Mouse (Mus musculus) adrenal gland, adult 8-10 months (tissue): ENCODE measurements around the gene Col4a2. TPM values are rescaled to one million over a fixed set of nuclear protein-coding genes. Genes with fewer than 3 reads are reported as not detected.
A peak's percentile ranks its signal among the peaks of the same experiment; 100 is the strongest.

Experiments
- DNase-seq: peaks from one replicate; pipeline ENCODE4 v3.0.0; 2022
- total RNA-seq, 4 experiments: library from RNA; stranded (reverse); gene quantifications; 2 replicates each; pipeline ENCODE4 v1.2.4; 2022

The Col4a2 gene
- total RNA-seq, 4 experiments from 2014 or later = 122 to 162 (median 137) TPM

- peak; percentile 45 for DNase-seq
Measured at GRCm38 (mm10) chr8:11384841-11385240, 72.2 kb downstream of the Col4a2 start.

GRCm38 (mm10) chr8:11385272-11385905 is 72.8 kb downstream of the Col4a2 start:
- DNase-seq = no peak

GRCm38 (mm10) chr8:11387282-11387681 is 74.7 kb downstream of the Col4a2 start:
- DNase-seq = no peak

GRCm38 (mm10) chr8:11389275-11390050 is 76.9 kb downstream of the Col4a2 start:
- no peak for DNase-seq

GRCm38 (mm10) chr8:11392739-11393138 is 80.1 kb downstream of the Col4a2 start:
- peak; percentile 68 for DNase-seq

GRCm38 (mm10) chr8:11393161-11393560 is 80.6 kb downstream of the Col4a2 start:
- DNase-seq = no peak

- DNase-seq = no peak
Measured at GRCm38 (mm10) chr8:11393607-11394006, 81.0 kb downstream of the Col4a2 start.

- DNase-seq = no peak
Measured at GRCm38 (mm10) chr8:11394773-11395172, 82.2 kb downstream of the Col4a2 start.

- DNase-seq = no peak
Measured at GRCm38 (mm10) chr8:11395601-11396000, 83.0 kb downstream of the Col4a2 start.

- DNase-seq = no peak
Measured at GRCm38 (mm10) chr8:11396111-11396510, 83.5 kb downstream of the Col4a2 start.

- no peak for DNase-seq
Measured at GRCm38 (mm10) chr8:11397126-11397525, 84.5 kb downstream of the Col4a2 start.

- DNase-seq = no peak
Measured at GRCm38 (mm10) chr8:11399706-11400105, 87.1 kb downstream of the Col4a2 start.

GRCm38 (mm10) chr8:11400244-11400643 is 87.6 kb downstream of the Col4a2 start:
- no peak for DNase-seq

- DNase-seq = no peak
Measured at GRCm38 (mm10) chr8:11401183-11401582, 88.6 kb downstream of the Col4a2 start.

GRCm38 (mm10) chr8:11402220-11402619 is 89.6 kb downstream of the Col4a2 start:
- no peak for DNase-seq

GRCm38 (mm10) chr8:11403813-11404212 is 91.2 kb downstream of the Col4a2 start:
- DNase-seq = no peak

GRCm38 (mm10) chr8:11404614-11405013 is 92.0 kb downstream of the Col4a2 start:
- DNase-seq = no peak

- DNase-seq = peak; percentile 48
Measured at GRCm38 (mm10) chr8:11405722-11406481, 93.3 kb downstream of the Col4a2 start.

- DNase-seq = no peak
Measured at GRCm38 (mm10) chr8:11411504-11412124, 99.0 kb downstream of the Col4a2 start.

- DNase-seq = no peak
Measured at GRCm38 (mm10) chr8:11412450-11412849, 99.8 kb downstream of the Col4a2 start.

- DNase-seq = no peak
Measured at GRCm38 (mm10) chr8:11414304-11414703, 101.7 kb downstream of the Col4a2 start.

GRCm38 (mm10) chr8:11415089-11415488 is 102.5 kb downstream of the Col4a2 start:
- DNase-seq = no peak

- DNase-seq = peak; percentile 33
Measured at GRCm38 (mm10) chr8:11417762-11418161, 105.2 kb downstream of the Col4a2 start.
